In the genomic region with DNA sequence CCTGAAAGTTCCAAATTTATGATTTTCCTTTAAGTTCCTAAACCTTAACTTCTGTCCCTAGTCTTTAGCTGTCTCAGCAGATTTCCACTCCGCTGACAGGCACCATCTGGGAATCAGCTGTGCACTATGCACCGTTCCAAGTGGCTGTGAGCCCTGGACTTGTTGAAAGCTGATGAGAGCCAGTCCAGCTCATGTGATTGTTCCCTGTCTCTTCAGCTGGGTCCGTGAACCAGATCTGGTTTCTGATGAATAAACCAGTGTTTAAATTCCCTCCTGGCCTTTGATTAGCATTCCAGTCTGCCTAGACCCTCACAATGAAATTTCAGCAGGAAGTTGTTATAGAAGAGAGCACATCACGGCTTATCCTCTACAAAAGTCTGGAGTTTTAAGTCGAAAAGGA, we compare ENCODE assay signal across 9 mouse cellular contexts. TPM values are rescaled to one million over a fixed set of nuclear protein-coding genes. Genes with fewer than 3 reads are reported as not detected.
DNase-seq lines count a peak whose midpoint lies in the region; ATAC-seq and TF ChIP-seq lines count a peak whose summit lies in the region.
"Had no signal": no experiment of that assay in that cellular context is flagged by ENCODE, and none has a peak within 500 bp of the region (broad histone marks: within the 10 kb centered on the region; RNA-seq: fewer than 3 reads in every experiment).

No protein-coding gene starts in this region.

- 39% methylated on average over 5 of the region's 5 CpGs for WGBS in embryonic facial prominence, embryonic 10.5 days
- WGBS in heart, postnatal 0 days = 29% methylated on average over 5 of the region's 5 CpGs
- 58% methylated on average over 5 of the region's 5 CpGs for WGBS in neural tube, embryonic 13.5 days

- TF ChIP-seq CTCF in heart, postnatal 0 days (IDR thresholded peaks at IDR 0.05; ENCODE audit: low read depth) = no peak

- no peaks in the 10 kb centered on the region for H3K9me3 ChIP-seq in embryonic facial prominence, embryonic 10.5 days
- no peaks in the 10 kb centered on the region for H3K9me3 ChIP-seq in heart, postnatal 0 days (replicated peaks; ENCODE audit: control insufficient read depth, low read length)
- no peaks in the 10 kb centered on the region for H3K9me3 ChIP-seq in neural tube, embryonic 13.5 days

- DNase-seq in ovary, postnatal 14 days (ENCODE audit: low spot score) = peak; percentile 10
- no peak for DNase-seq in ovary, adult 18-20 months (ENCODE audit: low spot score)
- DNase-seq in embryonic facial prominence, embryonic 10.5 days (ENCODE audit: low spot score) = peak; percentile 63
- DNase-seq in heart, postnatal 0 days (ENCODE audit: low spot score) = peak; percentile 39
- peak; percentile 8 to 17 for DNase-seq in layer of hippocampus, adult 8-10 months (ENCODE audit: low spot score in 2 of 2)
- DNase-seq in thymus, postnatal 14 days = no peak

- H3K9ac ChIP-seq in heart, postnatal 0 days (replicated peaks; ENCODE audit: low read depth, low read length) = no peak overlapping the region
- no peak overlapping the region for H3K9ac ChIP-seq in neural tube, embryonic 13.5 days

- TF ChIP-seq EP300 in heart, postnatal 0 days (IDR thresholded peaks at IDR 0.05; ENCODE audit: low read depth) = peak; percentile 46; the same call in 1 of the 2 replicates

- ATAC-seq in heart, postnatal 0 days (ENCODE audit: insufficient read depth, low read depth) = peak; percentile 85
- ATAC-seq in neural tube, embryonic 13.5 days (ENCODE audit: low read depth) = peak; percentile 56; the same call in 1 of the 2 replicates
- ATAC-seq in inflammation-experienced regulatory T-cells, adult 6 months = no peak

- H3K36me3 ChIP-seq in embryonic facial prominence, embryonic 10.5 days (replicated peaks) = no peaks in the 10 kb centered on the region
- H3K36me3 ChIP-seq in heart, postnatal 0 days (replicated peaks; ENCODE audit: control insufficient read depth, insufficient read depth, low read length) = no peaks in the 10 kb centered on the region
- no peaks in the 10 kb centered on the region for H3K36me3 ChIP-seq in neural tube, embryonic 13.5 days

- H3K27me3 ChIP-seq in embryonic facial prominence, embryonic 10.5 days (replicated peaks; ENCODE audit: low read depth, poor library complexity, severe bottlenecking) = no peaks in the 10 kb centered on the region
- no peaks in the 10 kb centered on the region for H3K27me3 ChIP-seq in heart, postnatal 0 days (ENCODE audit: control insufficient read depth, insufficient read depth, low read length)
- no peaks in the 10 kb centered on the region for H3K27me3 ChIP-seq in neural tube, embryonic 13.5 days

- H3K4me2 ChIP-seq in heart, postnatal 0 days (ENCODE audit: low read depth, low read length) = no peak overlapping the region
- H3K4me2 ChIP-seq in neural tube, embryonic 13.5 days = no peak overlapping the region

- H3K27ac ChIP-seq in embryonic facial prominence, embryonic 10.5 days (replicated peaks) = peak overlapping the region; percentile 51; the same call in 1 of the 2 replicates
- no peak overlapping the region for H3K27ac ChIP-seq in heart, postnatal 0 days (ENCODE audit: low read depth)
- H3K27ac ChIP-seq in neural tube, embryonic 13.5 days (replicated peaks) = no peak overlapping the region

- H3K4me3 ChIP-seq in embryonic facial prominence, embryonic 10.5 days = no peak overlapping the region
- H3K4me3 ChIP-seq in heart, postnatal 0 days (ENCODE audit: low read depth, low read length) = no peak overlapping the region
- H3K4me3 ChIP-seq in neural tube, embryonic 13.5 days = no peak overlapping the region

- H3K4me1 ChIP-seq in embryonic facial prominence, embryonic 10.5 days = peaks cover 33% of the 10 kb centered on the region
- peaks cover 28% of the 10 kb centered on the region for H3K4me1 ChIP-seq in heart, postnatal 0 days (ENCODE audit: control insufficient read depth, insufficient read depth)
- no peaks in the 10 kb centered on the region for H3K4me1 ChIP-seq in neural tube, embryonic 13.5 days (replicated peaks)

RNA-seq across cellular contexts. Expression of gene Perp, which starts 28.3 kb away (rescaled TPM):
- polyA plus RNA-seq in embryonic facial prominence, embryonic 10.5 days (2016; fragmentation: Nextera tagmentation; extraction: Ambion mirVana) = 33.4 and 34.9 TPM in 2 replicates
- 497 and 547 TPM in 2 replicates for total RNA-seq in heart, postnatal 0 days (2014; rRNA removed; ENCODE audit: low replicate concordance)
- polyA plus RNA-seq in heart, postnatal 0 days (2015; fragmentation: Nextera tagmentation; extraction: Ambion mirVana) = 391 and 395 TPM in 2 replicates
- total RNA-seq in layer of hippocampus, adult 8-10 months (2022) = 1 to 10 TPM; 4.0 to 4.6 (median 4.1) TPM
- 5.7 and 7.2 TPM in 2 replicates for polyA plus RNA-seq in neural tube, embryonic 13.5 days (2015; fragmentation: Nextera tagmentation; extraction: Ambion mirVana)
- 1 to 10 TPM in 1 of 3 experiments, under 1 TPM in 2; 0.68 to 6.9 (median 0.69) TPM for polyA plus RNA-seq in inflammation-experienced regulatory T-cells, adult 6 months (2017; shearing (Covaris generic))

RNA-seq across cellular contexts. Expression of gene Gm4922, which starts 30.0 kb away (rescaled TPM):
- polyA plus RNA-seq in embryonic facial prominence, embryonic 10.5 days (2016; fragmentation: Nextera tagmentation; extraction: Ambion mirVana) = not detected in 2 replicates
- total RNA-seq in heart, postnatal 0 days (2014; rRNA removed; ENCODE audit: low replicate concordance) = not detected in 2 replicates
- not detected in 2 replicates for polyA plus RNA-seq in heart, postnatal 0 days (2015; fragmentation: Nextera tagmentation; extraction: Ambion mirVana)
- total RNA-seq in layer of hippocampus, adult 8-10 months (2022) = not detected
- polyA plus RNA-seq in neural tube, embryonic 13.5 days (2015; fragmentation: Nextera tagmentation; extraction: Ambion mirVana) = 0.15 and 0.42 TPM in 2 replicates
- not detected for polyA plus RNA-seq in inflammation-experienced regulatory T-cells, adult 6 months (2017; shearing (Covaris generic))
- polyA plus RNA-seq: large intestine, adult 2 months had no signal

Comparison
In these comparisons a context has a peak if more than half of its experiments do, and no peak if none do; other contexts are left out.
1. DNase-seq: peak in ovary, postnatal 14 days (single experiment), embryonic facial prominence, embryonic 10.5 days (single experiment), heart, postnatal 0 days (single experiment) and layer of hippocampus, adult 8-10 months (2 of 2); none in ovary, adult 18-20 months (single experiment) and thymus, postnatal 14 days (single experiment).
2. RNA of gene Perp, which starts 28.3 kb away (polyA plus RNA-seq): 391 to 395 TPM in heart, postnatal 0 days; 33.4 to 34.9 TPM in embryonic facial prominence, embryonic 10.5 days, 5.7 to 7.2 TPM in neural tube, embryonic 13.5 days and 0.68 to 6.9 TPM in inflammation-experienced regulatory T-cells, adult 6 months; every median in the first group is over 10 times any median in the second.